In the genomic region with DNA sequence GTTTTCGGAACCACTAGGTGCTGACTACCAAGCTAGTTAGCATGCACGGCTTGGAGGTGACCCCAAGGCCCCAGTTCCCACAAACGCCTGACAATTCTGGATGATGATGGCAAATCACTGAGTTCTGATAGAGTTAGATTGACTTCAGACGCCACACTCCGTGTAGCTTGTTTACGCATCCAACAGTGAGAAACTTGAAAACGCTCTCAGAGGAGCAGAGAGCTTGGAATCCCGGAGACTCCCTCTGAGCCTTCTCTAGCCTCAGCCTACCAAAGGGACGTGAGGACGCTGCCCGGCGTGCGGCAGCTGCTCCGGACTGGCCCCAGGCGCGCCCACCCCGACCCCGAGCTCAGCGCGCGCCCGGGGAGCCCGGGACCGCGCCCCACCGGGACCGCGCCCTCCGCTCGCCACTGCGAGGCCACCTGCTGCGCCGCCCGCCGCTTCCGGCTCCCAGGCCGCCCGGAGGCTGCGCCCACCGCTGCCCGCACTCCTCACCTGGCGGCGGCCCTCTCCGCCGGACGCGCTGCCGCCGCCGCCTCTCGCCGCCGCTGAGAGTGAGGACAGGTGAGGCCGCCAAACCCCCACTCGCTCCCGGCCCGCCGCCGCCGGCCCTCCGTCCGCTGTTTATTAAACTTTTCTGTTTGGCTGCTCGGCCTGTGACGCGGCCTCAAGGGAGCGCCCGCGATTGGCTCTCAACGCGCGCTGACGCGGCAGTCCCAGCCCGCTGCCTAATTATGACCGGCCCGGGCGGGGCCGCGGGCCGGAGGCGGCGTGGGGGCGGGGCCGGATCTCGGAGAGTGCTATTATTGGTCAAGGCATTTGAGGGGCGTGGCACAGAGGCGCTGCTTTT, we compare ENCODE assay signal across 7 mouse cellular contexts. TPM values are rescaled to one million over a fixed set of nuclear protein-coding genes. Genes with fewer than 3 reads are reported as not detected.
DNase-seq lines count a peak whose midpoint lies in the region; ATAC-seq lines count a peak whose summit lies in the region.

A gene (minus strand): TSS at position 709 of the 850 bp plus-strand sequence.

- WGBS in embryonic facial prominence, embryonic 11.5 days, result 2% methylated on average over 45 of the region's 87 CpGs
- WGBS in limb, embryonic 11.5 days, result under 1% methylated on average over 76 of the region's 87 CpGs
- WGBS in midbrain, embryonic 14.5 days, result under 1% methylated on average over 79 of the region's 87 CpGs

- DNase-seq in adrenal gland, postnatal 14 days, result peak; percentile 99
- DNase-seq in embryonic facial prominence, embryonic 11.5 days (ENCODE audit: low spot score), result peak; percentile 98
- peak; percentile 100 for DNase-seq in heart, adult 11 months
- peak; percentile 99 for DNase-seq in kidney, adult 18-20 months
- peak; percentile 98 for DNase-seq in limb, embryonic 11.5 days (ENCODE audit: low spot score)
- peak; percentile 99 for DNase-seq in midbrain, embryonic 14.5 days
- DNase-seq in spleen, adult 18-20 months, result peak; percentile 97 to 98

- peak within 1 kb of the TSS; percentile 52 for H3K4me2 ChIP-seq in embryonic facial prominence, embryonic 11.5 days (ENCODE audit: low read depth, low read length)
- peak within 1 kb of the TSS; percentile 64 for H3K4me2 ChIP-seq in limb, embryonic 11.5 days (ENCODE audit: low read depth, severe bottlenecking)
- H3K4me2 ChIP-seq in midbrain, embryonic 14.5 days (ENCODE audit: low read length), result peak within 1 kb of the TSS; percentile 75

- H3K36me3 ChIP-seq in embryonic facial prominence, embryonic 11.5 days (replicated peaks; ENCODE audit: control insufficient read depth, insufficient read depth, low read depth, low read length), result no peaks in the 10 kb centered on the region
- H3K36me3 ChIP-seq in limb, embryonic 11.5 days (ENCODE audit: control insufficient read depth, insufficient read depth, low read length), result no peaks in the 10 kb centered on the region
- H3K36me3 ChIP-seq in midbrain, embryonic 14.5 days (ENCODE audit: control insufficient read depth, insufficient read depth, low read length), result no peaks in the 10 kb centered on the region

- H3K27ac ChIP-seq in embryonic facial prominence, embryonic 11.5 days (replicated peaks; ENCODE audit: low read depth, low read length), result peak within 1 kb of the TSS; percentile 67
- H3K27ac ChIP-seq in limb, embryonic 11.5 days (replicated peaks; ENCODE audit: low read depth, low read length), result peak within 1 kb of the TSS; percentile 84
- H3K27ac ChIP-seq in midbrain, embryonic 14.5 days (replicated peaks; ENCODE audit: low read depth, low read length), result peak within 1 kb of the TSS; percentile 74

- H3K9me3 ChIP-seq in embryonic facial prominence, embryonic 11.5 days (replicated peaks; ENCODE audit: control insufficient read depth, low read length), result no peaks in the 10 kb centered on the region
- H3K9me3 ChIP-seq in limb, embryonic 11.5 days (ENCODE audit: control insufficient read depth, low read length), result no peaks in the 10 kb centered on the region
- no peaks in the 10 kb centered on the region for H3K9me3 ChIP-seq in midbrain, embryonic 14.5 days (ENCODE audit: control insufficient read depth, low read length)

- H3K4me1 ChIP-seq in embryonic facial prominence, embryonic 11.5 days (ENCODE audit: control insufficient read depth, insufficient read depth, low read length), result no peaks in the 10 kb centered on the region
- no peaks in the 10 kb centered on the region for H3K4me1 ChIP-seq in limb, embryonic 11.5 days (ENCODE audit: control insufficient read depth, insufficient read depth, low read length)
- 0 out of 2 replicates have a peak, but pooled peaks cover 3% of the 10 kb centered on the region for H3K4me1 ChIP-seq in midbrain, embryonic 14.5 days (ENCODE audit: control insufficient read depth, insufficient read depth, low read length)

- no peaks in the 10 kb centered on the region for H3K27me3 ChIP-seq in embryonic facial prominence, embryonic 11.5 days (ENCODE audit: control insufficient read depth, insufficient read depth, low read length)
- H3K27me3 ChIP-seq in limb, embryonic 11.5 days (ENCODE audit: control insufficient read depth, insufficient read depth, low read length), result no peaks in the 10 kb centered on the region
- no peaks in the 10 kb centered on the region for H3K27me3 ChIP-seq in midbrain, embryonic 14.5 days (ENCODE audit: control insufficient read depth, insufficient read depth, low read length)

- peak within 1 kb of the TSS; percentile 81 for H3K4me3 ChIP-seq in embryonic facial prominence, embryonic 11.5 days (ENCODE audit: low read depth, low read length)
- H3K4me3 ChIP-seq in limb, embryonic 11.5 days (ENCODE audit: low read depth, low read length), result peak within 1 kb of the TSS; percentile 61
- H3K4me3 ChIP-seq in midbrain, embryonic 14.5 days (replicated peaks; ENCODE audit: low read depth, low read length), result peak within 1 kb of the TSS; percentile 85

- H3K9ac ChIP-seq in embryonic facial prominence, embryonic 11.5 days (replicated peaks; ENCODE audit: low read length), result peak within 1 kb of the TSS; percentile 76
- H3K9ac ChIP-seq in limb, embryonic 11.5 days (ENCODE audit: low read length), result peak within 1 kb of the TSS; percentile 69
- H3K9ac ChIP-seq in midbrain, embryonic 14.5 days (replicated peaks; ENCODE audit: low read length), result peak within 1 kb of the TSS; percentile 55

- ATAC-seq in embryonic facial prominence, embryonic 11.5 days (replicated peaks; ENCODE audit: insufficient number of reproducible peaks, low FRiP score, low TSS enrichment, low read depth), result peak; percentile 97
- ATAC-seq in limb, embryonic 11.5 days (ENCODE audit: insufficient number of reproducible peaks, low FRiP score, low TSS enrichment, low read depth), result peak; percentile 98
- peak; percentile 99 for ATAC-seq in midbrain, embryonic 14.5 days (ENCODE audit: low FRiP score, low TSS enrichment)

RNA-seq across cellular contexts. Expression of the gene that starts here (rescaled TPM):
- 123 and 129 TPM in 2 replicates for total RNA-seq in adrenal gland, postnatal 14 days (2021)
- 208 and 237 TPM in 2 replicates for polyA plus RNA-seq in embryonic facial prominence, embryonic 11.5 days (2014; fragmentation: Nextera tagmentation; extraction: Ambion mirVana)
- 197 and 215 TPM in 2 replicates for polyA plus RNA-seq in limb, embryonic 11.5 days (2014; fragmentation: Nextera tagmentation; extraction: Ambion mirVana)
- polyA plus RNA-seq in midbrain, embryonic 14.5 days (2014; fragmentation: Nextera tagmentation; extraction: Ambion mirVana), result 180 and 206 TPM in 2 replicates

Comparison
In these comparisons a context has a peak if more than half of its experiments do, and no peak if none do; other contexts are left out.
1. Peak in every context shown above with its lines: DNase-seq, ATAC-seq, H3K4me3 ChIP-seq and H3K27ac ChIP-seq.